Mouse (Mus musculus) forebrain, embryonic 11.5 days (tissue): ENCODE measurements at regions not wholly inside any gene's neighbourhood (a gene's known extent, or its start where the extent isn't known, plus 50 kb on each side); places are given as distances from the start of the nearest gene placed in this dataset.

ENCODE experiments used
- ATAC-seq: fragments of 200-750 bp; cut with Nextera tagmentation; replicated peaks from 2 replicates; pipeline ENCODE4 v1.8.0; 2017; ENCODE audit warnings: moderate TSS enrichment; ENCODE audit not compliant: low FRiP score
- DNase-seq: peaks from one replicate; pipeline ENCODE4 v3.0.0-alpha.2; 2017; ENCODE audit warnings: low spot score
- H3K27ac ChIP-seq: fragments of 300-500 bp; sonication (generic); 2 replicates; pipeline ENCODE4 v1.5.1; 2014; ENCODE audit warnings: low read depth, low read length
- H3K27me3 ChIP-seq: fragments of 300-500 bp; sonication (generic); 2 replicates; pipeline ENCODE4 v1.6.1; 2014; ENCODE audit warnings: mild to moderate bottlenecking, low read length, mixed read lengths; ENCODE audit not compliant: control insufficient read depth, insufficient read depth
- H3K36me3 ChIP-seq: fragments of 300-500 bp; sonication (generic); 2 replicates; pipeline ENCODE4 v1.6.1; 2014; ENCODE audit warnings: mild to moderate bottlenecking, low read length, moderate library complexity, mixed read lengths; ENCODE audit not compliant: control insufficient read depth, insufficient read depth
- H3K4me1 ChIP-seq: fragments of 300-500 bp; sonication (generic); replicated peaks from 2 replicates; pipeline ENCODE4 v1.6.1; 2014; ENCODE audit warnings: low read length, mixed read lengths; ENCODE audit not compliant: control insufficient read depth, insufficient read depth
- H3K4me2 ChIP-seq: fragments of 300-500 bp; sonication (generic); 2 replicates; pipeline ENCODE4 v1.6.1; 2014; ENCODE audit warnings: low read depth, mild to moderate bottlenecking, low read length, moderate library complexity, mixed read lengths; ENCODE audit not compliant: severe bottlenecking
- H3K4me3 ChIP-seq: fragments of 300-500 bp; sonication (generic); 2 replicates; pipeline ENCODE4 v1.5.1; 2014; ENCODE audit warnings: low read depth, low read length
- H3K9ac ChIP-seq: fragments of 300-500 bp; sonication (generic); 2 replicates; pipeline ENCODE4 v1.6.1; 2014; ENCODE audit warnings: low read length
- H3K9me3 ChIP-seq: fragments of 300-500 bp; sonication (generic); 2 replicates; pipeline ENCODE4 v1.6.1; 2016; ENCODE audit warnings: low read length, mixed read lengths; ENCODE audit not compliant: control insufficient read depth
- WGBS: fragments of 180-500 bp; shearing (Covaris S2); extraction: QIAGEN DNeasy Blood & Tissue Kit; methylation state at CpG from one replicate; pipeline ENCODE4 v1.1.7; 2014; 5-methylcytosine and 5-hydroxymethylcytosine counted together

DNA sequence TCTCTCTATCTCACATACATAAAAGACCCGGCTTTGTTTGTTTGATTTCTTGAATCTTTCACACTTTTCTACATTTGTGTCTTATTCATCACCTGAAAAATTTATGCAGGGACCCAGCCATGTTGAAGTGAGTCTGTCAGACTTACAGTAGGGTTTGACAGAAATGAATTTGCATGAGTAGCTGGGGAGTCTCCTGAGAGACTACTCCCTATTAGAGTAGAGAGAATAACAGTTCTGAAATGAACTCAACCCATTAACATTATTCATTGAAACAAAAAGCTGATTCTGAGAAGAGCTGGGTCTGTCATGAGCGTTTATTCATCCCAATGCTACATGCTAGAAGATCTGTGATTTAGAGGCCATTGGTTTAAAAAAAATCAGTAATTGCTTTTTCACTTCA lies 82.0 kb upstream of the Snx19 start:
- DNase-seq: no peak
- H3K4me1 ChIP-seq: no peaks in the 10 kb centered on the region
- H3K4me2 ChIP-seq: no peak overlapping the region
- H3K27ac ChIP-seq: no peak overlapping the region
- no peaks in the 10 kb centered on the region for H3K9me3 ChIP-seq
- no peaks in the 10 kb centered on the region for H3K36me3 ChIP-seq
- 85% methylated on average over 2 of the region's 2 CpGs for WGBS
- no peak overlapping the region for H3K9ac ChIP-seq
- no peak overlapping the region for H3K4me3 ChIP-seq
- H3K27me3 ChIP-seq: no peaks in the 10 kb centered on the region
- ATAC-seq: no peak

DNA sequence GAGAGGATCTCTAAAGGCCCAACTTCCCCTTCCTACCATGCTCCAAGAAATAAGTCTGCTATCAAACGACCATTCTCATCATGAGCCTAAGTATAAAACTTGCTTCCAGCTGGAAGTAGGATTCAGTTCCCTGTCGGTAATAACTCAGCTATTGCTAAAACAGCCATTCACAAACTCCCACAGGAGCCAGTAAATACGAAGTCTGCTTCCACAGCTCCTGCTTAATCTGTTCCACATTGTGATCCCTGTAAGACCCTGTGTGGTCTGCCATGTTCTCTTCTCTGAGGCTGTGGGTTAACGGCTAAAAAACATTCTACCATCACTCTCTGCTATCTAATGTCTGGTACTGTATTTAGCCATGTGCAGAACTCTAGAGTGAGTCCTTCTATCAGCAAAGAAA lies 72.9 kb upstream of the Snx19 start:
- Histone ChIP-seq H3K27me3 (no peaks in the 10 kb centered on the region), H3K9ac (no peak overlapping the region), H3K4me1 (no peaks in the 10 kb centered on the region), H3K4me3 (no peak overlapping the region), H3K9me3 (no peaks in the 10 kb centered on the region), H3K27ac (no peak overlapping the region), H3K4me2 (no peak overlapping the region), H3K36me3 (no peaks in the 10 kb centered on the region)
- 81% methylated on average over 4 of the region's 4 CpGs for WGBS
- DNase-seq (no peak), ATAC-seq (no peak)

DNA sequence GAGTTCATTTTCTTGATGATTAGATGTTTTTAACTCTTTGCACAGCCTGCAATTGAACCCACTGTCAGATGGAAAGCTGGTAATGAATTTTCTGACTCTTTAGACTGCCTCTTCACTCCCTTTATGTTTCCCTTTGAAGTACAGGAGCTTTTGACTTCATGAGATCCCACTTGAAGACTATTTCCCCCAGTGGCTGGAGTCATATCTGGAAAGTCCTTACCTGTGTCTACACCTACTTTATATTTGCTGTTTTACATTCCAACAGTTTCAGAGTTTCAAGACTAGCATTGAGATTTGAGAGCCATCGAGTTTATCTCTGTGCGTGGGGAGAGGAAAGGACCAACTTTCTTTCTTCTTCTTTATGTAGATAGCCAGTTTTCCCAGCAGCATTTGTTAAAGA lies 71.3 kb upstream of the Snx19 start:
- WGBS: 97% methylated on average over 2 of the region's 2 CpGs
- Histone ChIP-seq H3K4me1 (no peaks in the 10 kb centered on the region), H3K9me3 (no peaks in the 10 kb centered on the region), H3K9ac (no peak overlapping the region), H3K27ac (no peak overlapping the region), H3K36me3 (no peaks in the 10 kb centered on the region), H3K4me2 (no peak overlapping the region), H3K4me3 (no peak overlapping the region), H3K27me3 (no peaks in the 10 kb centered on the region)
- DNase-seq: no peak
- ATAC-seq: no peak

DNA sequence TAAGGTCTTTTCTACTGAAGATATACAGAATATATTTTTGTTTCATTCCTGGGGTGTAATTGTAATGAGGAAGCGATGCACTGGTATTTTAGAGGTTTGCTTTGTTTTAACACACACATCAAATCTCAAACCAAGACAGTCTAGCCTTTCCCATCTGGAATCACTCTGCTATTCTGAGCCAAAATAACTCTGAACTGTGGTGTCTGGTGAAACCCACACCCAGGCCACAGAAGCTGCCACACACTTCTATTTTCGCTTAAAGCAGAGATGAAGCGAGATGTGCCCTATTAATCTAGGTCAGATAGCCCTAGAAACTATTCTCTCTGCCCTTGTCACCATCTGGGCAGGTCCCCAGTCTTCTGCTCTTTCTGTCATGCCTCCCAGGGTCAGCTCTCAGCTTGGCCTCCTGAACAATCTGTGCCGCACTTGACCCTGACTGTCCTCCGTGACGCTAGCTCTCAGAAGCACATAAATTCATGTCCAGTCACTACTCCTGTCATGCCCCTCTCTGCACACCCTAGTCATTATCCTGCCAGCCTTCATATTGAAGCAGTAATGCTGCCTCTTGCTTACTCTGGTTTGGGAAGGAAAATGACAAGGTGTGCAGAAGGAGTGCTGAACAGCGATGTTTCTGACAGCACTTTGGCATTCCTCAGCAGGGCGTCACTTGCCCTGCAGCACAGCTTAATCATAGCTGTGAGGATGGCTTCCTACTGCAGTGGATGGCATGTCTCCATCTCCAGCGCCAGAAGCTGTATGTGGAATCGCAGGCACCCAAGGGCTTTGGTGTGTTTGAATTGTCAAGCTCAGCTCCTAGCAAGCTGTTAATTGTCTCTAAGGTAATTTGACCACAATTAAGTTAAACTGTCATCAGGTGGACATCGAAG lies 57.1 kb upstream of the Snx19 start:
- ATAC-seq (no peak), DNase-seq (no peak)
- 81% methylated on average over 11 of the region's 11 CpGs for WGBS
- H3K9ac ChIP-seq: no peak overlapping the region
- H3K9me3 ChIP-seq: no peaks in the 10 kb centered on the region
- no peaks in the 10 kb centered on the region for H3K4me1 ChIP-seq
- no peak overlapping the region for H3K4me2 ChIP-seq
- no peak overlapping the region for H3K27ac ChIP-seq
- no peak overlapping the region for H3K4me3 ChIP-seq
- H3K27me3 ChIP-seq: no peaks in the 10 kb centered on the region
- no peaks in the 10 kb centered on the region for H3K36me3 ChIP-seq

DNA sequence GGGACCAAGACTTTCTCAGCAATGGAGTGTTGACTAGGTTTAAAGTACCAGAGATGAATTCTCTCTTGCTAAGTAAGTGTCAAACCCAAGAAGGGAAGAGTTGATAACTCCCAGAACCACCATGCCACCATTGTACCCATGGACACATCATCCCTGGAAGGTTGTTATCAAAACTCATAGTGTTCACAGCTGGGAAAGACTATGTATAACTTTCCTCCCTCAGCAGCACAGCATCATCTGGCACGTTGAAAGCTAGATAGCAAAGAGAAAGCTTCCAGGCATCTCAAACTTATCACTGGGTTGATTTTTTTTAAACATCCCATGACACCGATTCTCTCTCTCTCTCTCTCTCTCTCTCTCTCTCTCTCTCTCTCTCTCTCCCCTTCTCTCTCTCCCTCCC lies 56.1 kb upstream of the Snx19 start:
- Histone ChIP-seq H3K36me3 (no peaks in the 10 kb centered on the region), H3K27ac (no peak overlapping the region), H3K4me1 (no peaks in the 10 kb centered on the region), H3K9ac (no peak overlapping the region), H3K4me2 (no peak overlapping the region), H3K27me3 (no peaks in the 10 kb centered on the region), H3K4me3 (no peak overlapping the region), H3K9me3 (no peaks in the 10 kb centered on the region)
- no peak for DNase-seq
- ATAC-seq: no peak
- 74% methylated on average over 2 of the region's 2 CpGs for WGBS

DNA sequence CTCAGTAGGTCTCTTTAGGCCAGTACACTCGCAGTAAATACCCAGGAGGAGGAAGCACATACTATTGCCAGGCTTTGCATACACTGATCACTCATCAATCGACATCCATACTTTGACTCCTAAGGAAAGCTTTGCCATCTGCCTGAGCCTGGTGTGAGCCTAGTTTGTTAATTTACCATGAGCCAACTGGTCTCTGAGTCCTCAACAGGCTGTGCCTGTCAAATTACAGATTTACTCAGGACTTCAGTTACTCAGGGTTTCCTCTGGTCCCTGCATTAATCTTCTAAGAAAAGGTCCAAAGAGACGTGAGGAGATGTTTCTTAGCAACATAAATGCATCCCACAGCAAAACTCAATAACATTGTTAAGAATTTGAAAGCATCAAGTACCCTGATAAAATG lies 50.0 kb upstream of the Snx19 start:
- H3K4me2 ChIP-seq: no peak overlapping the region
- H3K27me3 ChIP-seq: no peaks in the 10 kb centered on the region
- ATAC-seq: no peak
- H3K9ac ChIP-seq: no peak overlapping the region
- no peaks in the 10 kb centered on the region for H3K36me3 ChIP-seq
- H3K4me1 ChIP-seq: no peaks in the 10 kb centered on the region
- no peaks in the 10 kb centered on the region for H3K9me3 ChIP-seq
- H3K4me3 ChIP-seq: no peak overlapping the region
- 73% methylated on average over 3 of the region's 3 CpGs for WGBS
- DNase-seq: no peak
- no peak overlapping the region for H3K27ac ChIP-seq
